Mouse (Mus musculus): ENCODE measurements around the gene Ccl2.

The Ccl2 gene

DNA sequence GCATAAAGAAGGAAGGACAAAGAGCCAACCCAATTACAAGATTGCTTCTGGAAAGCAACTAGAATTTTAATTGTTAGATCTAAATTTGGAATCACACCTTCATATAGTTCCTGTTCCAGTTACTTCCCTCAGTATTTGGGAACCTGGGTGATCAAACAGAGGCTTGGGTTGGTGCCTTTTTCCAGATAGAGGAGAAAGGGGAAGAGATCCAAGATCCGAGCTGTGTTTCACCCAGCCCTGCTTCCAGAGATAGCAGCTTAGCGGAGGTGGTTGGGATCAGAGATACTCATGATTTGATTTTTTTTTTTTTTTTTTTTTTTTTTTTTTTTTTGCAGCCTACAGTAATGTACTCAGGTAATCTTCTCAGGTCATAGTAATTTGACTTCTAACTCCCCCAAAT, 486 bp downstream of the Ccl2 start:
- no peak for DNase-seq (ENCODE audit: low spot score in 2 of 2)

DNA sequence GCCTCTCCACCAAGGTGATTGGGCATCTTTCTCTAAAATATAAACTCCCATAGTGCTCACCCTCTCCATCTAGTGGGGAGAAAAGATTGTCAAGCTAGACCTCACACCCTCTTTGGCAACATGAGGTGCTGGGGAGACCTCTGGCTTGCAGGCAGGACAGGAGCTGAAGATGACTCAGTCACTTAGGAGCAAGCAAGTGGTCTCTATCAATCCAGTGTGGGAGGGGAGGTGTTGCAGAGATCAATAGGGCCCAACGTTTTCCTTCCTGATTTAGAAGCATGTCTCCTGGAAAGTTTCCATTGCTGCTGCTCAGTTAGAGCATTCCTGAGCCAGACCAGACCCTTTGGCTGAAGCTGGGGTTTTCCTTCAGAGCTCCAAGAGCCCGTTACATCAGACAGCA, 3.2 kb downstream of the Ccl2 start, which contains the start of gene Gm17268:
TSS of gene Gm17268 (minus strand) at position 28 of the 400 bp plus-strand sequence.
- DNase-seq (ENCODE audit: low spot score in 2 of 2), result no peak

DNA sequence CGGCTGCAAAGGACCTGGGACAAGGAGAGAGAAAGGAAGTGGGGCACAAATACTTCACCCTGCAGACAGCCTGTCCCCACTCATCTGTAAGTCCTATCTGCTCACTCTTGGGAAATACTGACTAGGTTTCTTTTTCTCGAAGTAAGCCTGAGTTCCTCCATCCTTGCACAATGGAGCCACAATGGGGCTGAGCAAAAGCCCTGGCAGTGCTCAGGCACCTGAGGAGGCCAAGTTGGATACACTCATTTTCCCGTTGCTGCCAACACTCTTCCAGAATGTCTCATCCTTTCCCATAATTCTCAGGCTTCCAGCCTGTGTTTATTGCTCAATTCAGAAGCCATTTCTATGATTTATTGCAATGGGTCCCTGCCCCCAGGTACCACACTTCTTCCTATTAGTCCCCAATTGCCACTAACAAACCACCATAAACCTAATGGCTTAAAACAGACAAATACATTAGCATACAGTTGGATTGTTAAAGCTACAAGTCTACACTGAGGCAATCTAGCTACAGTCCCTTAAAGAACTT, 3.8 kb downstream of the Ccl2 start:
- DNase-seq (ENCODE audit: low spot score in 2 of 2), result no peak

DNA sequence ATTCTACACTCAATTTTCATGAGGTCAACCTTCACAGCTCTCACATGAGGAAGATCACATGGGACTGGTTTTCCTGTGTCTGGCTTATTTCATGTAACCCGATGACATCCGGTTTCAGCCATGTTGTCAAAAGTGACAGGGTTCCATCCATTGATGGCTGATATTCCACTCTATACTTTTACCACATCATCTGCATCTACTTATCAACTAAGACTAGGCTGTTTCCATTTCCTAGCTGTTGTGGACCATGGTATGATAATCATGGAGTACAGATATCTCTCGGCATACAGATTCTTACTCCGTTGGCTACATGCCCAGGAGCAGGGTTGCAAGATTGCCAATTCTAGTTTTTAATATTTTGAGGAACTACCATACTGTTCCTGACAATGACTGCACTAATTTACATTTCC, 6.3 kb downstream of the Ccl2 start:
- DNase-seq (ENCODE audit: low spot score in 2 of 2), result no peak

DNA sequence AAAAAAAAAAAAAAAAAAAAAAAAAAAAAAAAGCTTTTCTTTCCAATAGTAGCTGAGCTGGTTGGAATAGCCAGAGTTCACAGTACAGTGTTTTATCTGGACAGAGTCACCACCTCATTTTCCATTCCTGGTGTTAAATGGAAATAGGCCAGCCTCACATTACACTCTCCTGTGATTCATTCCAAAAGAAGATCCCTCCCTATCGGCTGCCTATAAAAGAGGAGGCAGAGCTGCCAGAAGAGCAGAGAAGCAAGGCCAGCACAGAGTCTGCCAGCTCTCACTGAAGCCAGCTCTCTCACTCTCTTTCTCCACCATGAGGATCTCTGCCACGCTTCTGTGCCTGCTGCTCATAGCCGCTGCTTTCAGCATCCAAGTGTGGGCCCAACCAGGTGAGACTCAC, 10.1 kb downstream of the Ccl2 start, which contains the start of gene Ccl7:
TSS of gene Ccl7 (plus strand) at position 242 of the 400 bp plus-strand sequence.
- DNase-seq (ENCODE audit: low spot score in 2 of 2), result no peak

DNA sequence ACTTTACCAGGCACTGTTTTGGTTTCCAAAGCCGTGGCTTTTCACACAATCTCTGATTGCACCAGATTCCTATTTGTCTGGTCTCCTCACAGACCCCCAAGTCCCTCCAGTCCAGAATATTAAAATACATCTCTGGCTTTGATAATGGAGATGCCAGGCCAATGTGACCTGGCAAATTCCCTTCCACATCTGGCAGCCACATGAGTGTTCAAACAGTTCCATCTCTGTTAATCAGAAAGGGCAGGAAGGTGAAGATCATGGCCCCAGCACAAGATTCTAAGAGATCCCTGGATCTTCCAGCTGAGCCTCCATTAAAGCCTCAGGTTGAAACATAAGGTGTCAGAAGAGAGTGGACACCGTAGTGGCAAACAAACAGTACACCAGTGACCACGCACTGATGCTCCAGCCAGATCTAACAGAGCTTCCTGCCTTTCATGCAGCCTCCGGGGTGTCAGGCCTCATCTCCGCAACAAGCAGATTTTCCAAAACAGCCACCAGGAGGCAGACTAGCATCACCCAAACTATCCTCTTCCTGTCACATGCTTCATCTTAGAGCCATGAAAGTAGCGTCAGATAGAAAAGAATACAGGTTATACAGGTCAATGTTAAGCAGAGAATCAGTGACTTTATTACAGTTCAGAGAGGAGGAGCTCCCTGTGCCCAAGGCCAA, 12.5 kb downstream of the Ccl2 start:
- peak in 1 of 2 experiments; percentile 45 for DNase-seq (ENCODE audit: low spot score in 2 of 2)

DNA sequence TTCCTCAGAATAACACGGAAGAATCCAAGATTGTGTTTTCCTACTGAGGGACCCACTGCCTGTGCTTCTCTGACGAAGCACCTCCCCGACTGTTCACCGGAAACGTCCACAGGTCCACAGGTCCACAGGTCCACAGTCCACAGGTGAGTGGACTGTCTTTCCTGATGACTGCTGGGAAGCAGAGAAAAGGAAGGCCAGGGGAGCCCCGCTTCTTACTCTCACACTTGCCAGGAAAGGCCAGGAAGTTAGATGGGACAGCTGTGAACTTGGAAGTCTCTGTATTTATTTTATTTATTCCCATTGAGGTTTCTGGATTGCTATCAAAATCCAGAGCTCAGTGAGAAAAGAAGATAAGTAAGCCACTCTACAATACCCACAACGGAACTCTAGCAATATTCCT, 18.5 kb downstream of the Ccl2 start:
- no peak for DNase-seq (ENCODE audit: low spot score in 2 of 2)

DNA sequence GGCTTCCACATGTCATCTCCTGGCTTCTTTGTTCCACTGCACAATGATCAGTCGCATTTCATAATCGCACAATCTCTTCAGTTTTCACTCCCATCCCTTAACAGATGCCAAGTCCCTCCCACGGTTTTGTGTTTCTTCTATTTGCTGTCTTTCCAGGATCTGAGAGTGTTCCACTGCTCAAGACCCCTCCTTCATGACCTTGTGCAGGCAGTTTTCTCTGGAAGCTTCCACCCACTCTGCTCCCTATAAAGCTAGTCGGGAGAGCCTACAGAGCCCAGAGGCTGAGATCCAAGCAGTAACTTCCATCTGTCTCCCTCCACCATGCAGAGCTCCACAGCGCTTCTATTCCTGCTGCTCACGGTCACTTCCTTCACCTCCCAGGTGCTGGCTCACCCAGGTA, 22.3 kb downstream of the Ccl2 start, which contains the start of gene Ccl11:
TSS of gene Ccl11 (plus strand) at position 178 of the 400 bp plus-strand sequence.
- no peak for DNase-seq (ENCODE audit: low spot score in 2 of 2)

DNA sequence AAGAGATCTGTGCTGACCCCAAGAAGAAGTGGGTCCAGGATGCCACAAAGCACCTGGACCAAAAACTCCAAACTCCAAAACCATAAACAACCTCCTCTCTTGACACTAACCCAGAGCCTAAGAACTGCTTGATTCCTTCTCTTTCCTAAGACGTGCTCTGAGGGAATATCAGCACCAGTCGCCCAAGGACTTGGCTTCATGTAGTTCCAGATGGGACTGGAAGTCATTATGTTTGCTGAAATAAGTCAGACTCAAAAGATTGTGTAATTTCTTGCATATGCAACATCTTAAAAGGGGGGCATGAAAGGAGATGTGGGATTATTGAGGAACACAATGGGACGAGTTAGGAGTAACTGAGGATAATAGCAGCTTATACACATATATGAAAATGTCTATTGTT, 26.9 kb downstream of the Ccl2 start:
- DNase-seq (ENCODE audit: low spot score in 2 of 2), result no peak

DNA sequence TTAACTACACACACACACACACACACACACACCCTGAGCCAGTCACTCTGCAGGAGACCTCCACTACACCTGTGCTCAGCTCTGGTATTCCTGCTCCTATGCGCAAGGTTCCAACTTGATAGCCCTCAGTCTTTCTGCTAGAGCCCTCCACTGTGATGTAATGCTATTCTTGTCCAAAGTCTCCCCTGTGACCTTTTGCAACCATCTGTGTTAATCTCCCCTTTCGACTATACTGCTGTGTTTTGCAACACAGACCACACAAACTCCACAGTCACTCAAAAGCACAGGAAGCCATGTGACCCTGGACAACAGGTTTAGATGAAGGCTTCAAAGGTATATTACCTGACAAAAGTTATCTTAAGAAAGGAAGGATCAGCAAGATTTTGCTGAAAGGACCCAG, 28.1 kb downstream of the Ccl2 start:
- DNase-seq (ENCODE audit: low spot score in 2 of 2), result no peak

DNA sequence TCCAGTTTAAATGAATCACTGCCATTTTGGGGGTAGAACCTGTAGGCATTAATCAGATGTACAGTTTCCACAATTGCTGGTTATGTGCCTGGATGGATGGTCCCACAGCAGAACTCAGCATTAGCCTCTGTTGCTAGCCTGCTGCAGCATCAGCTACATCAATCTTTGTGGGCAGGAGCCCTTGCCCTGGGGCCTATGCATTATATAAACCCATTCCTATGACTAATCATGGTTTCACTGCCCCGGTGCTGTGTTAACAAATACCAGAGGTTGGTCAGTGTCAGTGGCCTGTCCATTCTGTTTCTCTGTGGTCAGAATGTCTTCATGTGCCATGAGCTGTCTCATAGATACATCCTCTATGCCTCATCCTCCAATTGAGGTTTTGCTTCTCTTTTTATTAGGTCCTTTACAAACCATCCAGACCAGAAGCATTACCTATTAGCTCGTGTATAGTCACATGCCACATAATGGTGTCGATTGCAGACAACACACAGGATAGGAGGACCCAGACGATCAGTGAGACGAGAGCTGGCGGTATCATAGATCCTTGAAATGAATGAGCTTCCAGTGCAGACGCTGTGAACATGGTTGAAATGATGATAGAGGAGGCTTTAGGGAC, 31.7 kb downstream of the Ccl2 start:
- DNase-seq (ENCODE audit: low spot score in 2 of 2), result no peak

DNA sequence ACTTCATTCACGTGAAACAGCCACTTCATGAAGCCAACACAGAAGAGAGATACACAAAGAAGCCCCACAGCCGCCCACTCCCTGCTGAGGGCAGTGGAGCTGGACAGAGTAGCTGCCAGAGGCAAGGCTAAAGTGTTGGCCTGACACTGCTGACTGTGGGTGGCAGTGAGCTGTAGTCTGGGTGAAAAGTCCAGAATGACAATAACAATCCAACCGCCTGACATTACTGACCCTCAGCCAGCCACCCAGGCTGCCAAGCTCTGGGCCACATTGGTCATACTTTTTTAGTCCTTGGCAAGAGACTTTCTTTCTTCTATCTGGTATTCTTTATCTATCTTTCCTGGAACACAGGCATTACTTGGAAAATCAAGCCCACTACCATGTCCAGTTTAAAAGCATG, 35.7 kb downstream of the Ccl2 start:
- no peak for DNase-seq (ENCODE audit: low spot score in 2 of 2)

DNA sequence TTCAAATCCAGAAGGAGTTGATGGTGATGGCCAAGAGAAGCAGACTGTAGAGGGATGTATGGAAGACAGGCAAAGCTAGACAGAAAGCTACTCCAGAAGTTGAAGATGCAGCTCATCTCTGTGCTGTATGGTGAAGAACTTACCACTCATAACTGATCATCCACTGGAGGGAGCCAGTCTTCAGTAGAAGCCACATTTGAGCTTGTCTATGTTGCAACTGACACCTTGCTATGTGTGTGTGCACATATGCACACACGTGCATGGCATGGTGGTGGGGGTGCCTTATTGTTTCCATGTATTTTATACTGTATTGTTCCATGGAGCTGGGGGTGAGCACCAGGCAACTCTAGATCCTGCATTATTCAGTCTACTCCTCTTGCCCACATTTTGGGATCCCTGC, 37.0 kb downstream of the Ccl2 start:
- DNase-seq (ENCODE audit: low spot score in 2 of 2), result no peak

DNA sequence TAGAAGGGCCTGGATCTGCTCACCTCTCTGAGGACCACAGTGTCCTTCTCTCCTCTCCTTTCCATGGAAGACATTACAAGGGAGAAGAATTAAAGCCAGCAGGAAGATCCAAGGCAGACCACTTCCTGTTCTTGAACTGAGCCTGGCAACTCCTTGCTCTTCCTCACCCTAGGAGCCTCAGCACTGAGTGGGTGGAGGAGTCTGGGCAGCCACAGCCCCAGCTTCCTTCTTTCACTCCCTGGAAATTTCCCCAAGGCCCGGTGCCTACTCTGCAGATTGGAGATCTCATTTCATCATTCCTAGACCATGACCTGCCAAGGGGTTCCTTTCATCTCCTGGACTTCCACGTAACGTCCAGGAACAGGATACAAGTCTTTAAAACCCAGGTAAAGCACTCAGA, 37.6 kb downstream of the Ccl2 start:
- DNase-seq (ENCODE audit: low spot score in 2 of 2), result no peak

DNA sequence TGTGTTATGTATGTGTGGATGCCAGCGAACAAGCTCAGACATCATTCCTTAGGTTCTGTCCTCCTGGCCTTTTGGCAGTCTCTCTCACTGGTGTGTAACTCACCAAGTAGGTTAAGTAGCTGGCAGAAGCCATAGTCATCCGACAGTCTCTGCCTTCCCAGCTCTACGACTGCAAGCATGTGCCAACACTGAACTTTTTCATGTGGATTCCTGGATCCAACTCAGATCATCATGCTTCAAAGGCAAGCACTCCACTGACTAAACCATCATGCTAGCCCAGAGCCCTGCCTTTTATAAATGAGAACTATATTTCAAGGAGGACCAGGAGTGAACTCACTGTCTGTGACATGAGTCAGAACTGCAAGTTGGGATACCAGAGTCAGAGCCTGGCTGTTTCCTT, 38.3 kb downstream of the Ccl2 start:
- DNase-seq (ENCODE audit: low spot score in 2 of 2), result no peak

DNA sequence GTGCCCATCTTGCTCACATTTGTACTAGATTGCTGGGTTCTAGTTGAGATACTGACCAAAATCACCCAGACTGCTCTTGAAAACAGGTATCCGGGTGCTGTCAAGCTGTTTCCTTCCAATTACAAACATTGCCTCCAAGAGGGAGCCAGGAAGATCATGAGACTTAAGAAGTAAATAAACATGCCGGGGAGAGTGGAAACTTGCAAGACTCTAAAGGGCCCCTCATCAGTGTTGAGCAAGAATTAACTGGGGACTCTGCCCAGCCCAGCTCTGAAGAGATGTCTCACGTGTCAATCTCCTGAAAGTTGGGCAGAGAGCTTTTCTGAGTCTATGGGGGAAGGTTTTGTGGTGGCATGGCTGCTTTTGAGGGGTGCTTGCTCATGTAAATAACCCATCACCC, 41.7 kb downstream of the Ccl2 start:
- DNase-seq (ENCODE audit: low spot score in 2 of 2), result no peak

DNA sequence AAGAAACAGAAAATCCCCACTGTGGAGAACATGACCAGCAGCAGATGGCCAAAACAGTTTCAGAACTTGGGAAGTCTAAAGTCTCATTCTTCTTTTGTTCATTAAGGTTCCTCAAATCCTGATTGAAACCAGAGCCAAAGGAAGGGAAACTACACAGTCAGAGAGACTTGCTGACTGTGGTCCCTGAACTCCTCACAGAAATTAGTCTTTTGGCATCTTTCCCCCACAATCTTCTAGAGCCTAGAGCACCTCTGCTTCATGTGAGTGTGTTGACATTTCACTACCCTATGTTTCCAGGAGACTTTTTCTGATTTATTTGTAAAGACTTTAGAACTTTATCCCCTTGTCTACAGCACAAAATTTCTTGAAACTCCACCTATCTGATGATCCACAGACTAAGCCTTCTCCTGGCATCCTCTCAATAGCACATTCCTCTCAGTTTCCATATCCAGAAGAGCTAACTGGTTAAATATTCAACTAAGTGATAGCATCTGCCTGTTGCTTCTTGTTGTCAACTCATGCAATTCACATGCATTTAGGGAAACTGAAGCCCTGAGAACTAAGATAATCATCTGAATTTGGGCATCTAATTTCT, 42.9 kb downstream of the Ccl2 start:
- no peak for DNase-seq (ENCODE audit: low spot score in 2 of 2)

DNA sequence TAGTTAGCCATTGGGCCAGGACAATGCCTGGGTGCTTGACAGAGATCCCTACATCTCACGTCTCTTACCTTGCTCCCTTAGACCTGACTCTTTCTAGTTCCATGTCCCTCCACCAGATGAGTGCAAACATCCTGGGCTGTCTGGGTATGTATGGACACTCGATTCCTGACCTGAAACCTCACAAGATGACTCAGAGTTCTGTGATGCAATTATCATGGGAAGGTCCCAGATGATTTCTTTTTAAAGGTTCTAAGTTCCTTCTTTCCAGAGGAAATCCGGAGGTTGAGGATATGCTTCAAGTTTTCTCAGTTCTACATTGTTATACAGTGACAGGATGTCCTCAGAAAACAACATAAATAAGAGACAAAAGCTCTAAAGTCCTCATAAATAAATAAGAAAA, 45.5 kb downstream of the Ccl2 start:
- DNase-seq (ENCODE audit: low spot score in 2 of 2), result no peak

DNA sequence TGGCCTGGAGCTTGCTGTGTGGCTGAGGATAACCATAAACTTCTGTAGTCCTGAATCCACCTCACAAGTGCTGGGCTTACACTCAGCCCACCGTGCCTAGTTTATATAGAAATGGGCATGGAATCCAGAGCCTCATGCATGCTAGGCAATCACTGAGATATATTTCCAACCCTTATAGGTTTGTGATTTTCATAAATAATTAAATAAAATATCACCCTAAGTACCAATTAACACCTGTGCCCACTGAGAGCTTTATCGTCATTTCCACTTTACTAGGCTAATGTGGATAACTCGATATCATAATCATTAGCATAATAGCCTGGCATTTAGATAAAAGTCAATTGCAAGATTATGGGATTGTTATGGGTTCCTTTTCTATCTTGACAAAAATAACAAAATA, 49.0 kb downstream of the Ccl2 start:
- DNase-seq (ENCODE audit: low spot score in 2 of 2), result no peak

Measured in spleen, postnatal 10 days (tissue).